Mouse (Mus musculus) B cell, adult 2 months (primary cell): ENCODE results near the gene Olfr1431.
"Not testable (repeated sequence)": the region's sequence is repeated elsewhere in the genome, so short reads cannot be mapped to it uniquely, and the experiment has no call there.

Source experiments
- DNase-seq, 2 experiments: peaks; one replicate each; pipeline ENCODE4 v3.0.0; 2022

The Olfr1431 gene

GRCm38 (mm10) chr19:12200334-12200733 is at the start of gene Olfr1431:
TSS of gene Olfr1431 (plus strand) at chr19:12200634.
- DNase-seq: no peak

GRCm38 (mm10) chr19:12170062-12170599 is 30.3 kb upstream of the Olfr1431 start, which contains the start of gene Olfr1555-ps1:
TSS of gene Olfr1555-ps1 (minus strand) at chr19:12170112.
- not testable (repeated sequence) for DNase-seq

DNA sequence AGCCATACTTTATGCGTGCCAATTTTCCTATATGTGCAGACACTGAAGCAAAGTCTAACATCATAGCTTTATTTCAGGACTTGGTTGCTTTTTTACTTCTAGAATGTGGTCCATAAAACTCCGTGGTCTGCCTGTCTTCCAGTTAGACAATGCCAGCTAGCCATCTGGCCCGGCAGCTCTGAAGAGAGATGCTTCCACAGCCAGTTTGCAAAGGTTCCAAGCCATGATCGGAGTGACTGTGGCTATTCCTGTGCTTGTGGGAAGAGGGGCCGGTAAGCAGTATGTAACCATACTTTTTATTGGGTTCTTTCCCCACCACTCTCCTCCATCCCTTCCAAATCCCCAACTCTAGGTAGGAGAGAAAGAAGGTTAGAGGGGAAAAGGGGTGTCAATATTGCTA is 25.0 kb upstream of the Olfr1431 start:
- DNase-seq: not testable (repeated sequence)

GRCm38 (mm10) chr19:12199076-12199475 is 1.4 kb upstream of the Olfr1431 start:
- not testable (repeated sequence) for DNase-seq

- DNase-seq: not testable (repeated sequence)
Measured at GRCm38 (mm10) chr19:12232496-12232895, 32.1 kb downstream of the Olfr1431 start, which contains the start of gene Olfr1432. TSS of gene Olfr1432 (minus strand) at chr19:12232596.

- no peak for DNase-seq
Measured at GRCm38 (mm10) chr19:12241559-12241958, 41.1 kb downstream of the Olfr1431 start, which contains the start of gene Olfr262. TSS of gene Olfr262 (minus strand) at chr19:12241659.

DNA sequence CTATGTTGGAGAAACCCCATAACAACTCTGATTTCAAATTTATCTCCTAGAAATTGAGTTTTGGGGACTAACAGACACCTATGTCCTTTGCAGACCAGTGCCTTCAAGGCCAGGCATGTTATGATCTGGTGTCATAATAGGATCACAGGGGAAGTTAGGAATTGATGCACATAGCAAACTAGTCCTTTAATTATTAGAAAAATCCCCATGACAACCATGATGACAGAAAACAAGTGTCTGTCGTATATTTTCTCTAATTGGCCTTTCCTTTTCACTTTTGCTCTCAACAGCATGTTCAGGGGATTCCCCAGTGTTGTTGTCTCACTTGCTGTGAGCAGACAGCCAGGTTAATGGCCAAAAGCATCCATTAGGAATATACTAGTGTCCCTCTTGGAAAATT is 60.3 kb downstream of the Olfr1431 start, which contains the start of gene Olfr235:
TSS of gene Olfr235 (plus strand) at position 301 of the 400 bp plus-strand sequence.
- DNase-seq: no peak
